Mouse (Mus musculus) megakaryocyte, embryonic 14.5 days (primary cell): ENCODE data around the gene Plekhm1.

ENCODE experiments used
- FLI1 ChIP-seq: IDR thresholded peaks from 2 replicates; pipeline ENCODE4 v1.6.1; 2012; ENCODE audit warnings: low read length, inconsistent platforms, mixed read lengths
- GATA1 ChIP-seq: IDR thresholded peaks from 3 replicates; pipeline ENCODE4 v1.6.1; 2012; ENCODE audit warnings: mixed read lengths, low read length, inconsistent platforms, borderline replicate concordance

DNA sequence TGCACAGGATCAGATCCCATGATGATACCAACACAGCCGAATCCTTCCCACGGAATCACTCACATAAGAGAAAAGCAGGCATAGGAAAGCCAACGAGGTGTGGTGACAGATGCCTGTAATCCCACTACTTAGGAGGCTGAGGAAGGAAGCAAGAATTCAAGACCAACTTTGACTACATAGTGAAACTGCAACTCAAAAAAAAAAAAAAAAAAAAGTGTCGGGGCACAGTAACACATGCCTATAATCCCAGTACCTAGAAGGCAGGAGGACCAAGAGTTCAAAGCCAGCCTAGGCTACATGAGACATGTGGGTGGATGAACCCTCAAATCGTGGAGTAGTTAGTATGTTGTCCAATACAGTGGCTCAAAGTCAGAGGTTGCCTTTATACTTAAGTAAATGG, 36.7 kb downstream of the Plekhm1 start:
- TF ChIP-seq GATA1 (no peak), FLI1 (no peak)
